In genomic region chr7:117411874-117412273, GRCm38 (mm10) we compare ENCODE assay signal across 19 mouse cellular contexts. TPM values are rescaled to one million over a fixed set of nuclear protein-coding genes. Genes with fewer than 3 reads are reported as not detected.
DNase-seq lines count a peak whose midpoint lies in the region; TF ChIP-seq lines count a peak whose summit lies in the region.
"Had no signal": no experiment of that assay in that cellular context is flagged by ENCODE, and none has a peak within 500 bp of the region (broad histone marks: within the 10 kb centered on the region; RNA-seq: fewer than 3 reads in every experiment).

No protein-coding gene starts in this region.

- TF ChIP-seq POLR2A in bone marrow macrophage, adult 2 months (IDR thresholded peaks at IDR 0.05; ENCODE audit: borderline replicate concordance, low read depth, low read length) = no peak

- no peak for TF ChIP-seq CTCF in gastrocnemius, adult 2 months (IDR thresholded peaks at IDR 0.05)
- TF ChIP-seq CTCF in bone marrow macrophage, adult 2 months (IDR thresholded peaks at IDR 0.05; ENCODE audit: low read depth, low read length) = no peak

- DNase-seq in gastrocnemius, adult 2 months = no peak
- DNase-seq in gastrocnemius, postnatal 10 days = no peak
- peak; percentile 32 for DNase-seq in lung, postnatal 36 days
- DNase-seq in lung, postnatal 10 days = no peak
- no peak for DNase-seq in testis, postnatal 14 days (ENCODE audit: low spot score)
- DNase-seq in embryo, embryonic 9.5 days (ENCODE audit: extremely low spot score) = no peak
- DNase-seq: cerebellum, adult 8-10 months; kidney, adult 11 months; liver had no signal

- intact Hi-C loops in gastrocnemius, adult 2 months (cut with DNase I) = no loop called here

- peak overlapping the region; percentile 94 for H3K27ac ChIP-seq in gastrocnemius, adult 2 months
- peak overlapping the region; percentile 6; the same call in 1 of the 2 replicates for H3K27ac ChIP-seq in bone marrow macrophage, adult 2 months (ENCODE audit: insufficient read depth, low read depth, low read length)
- H3K27ac ChIP-seq: hindbrain, embryonic 13.5 days; kidney, embryonic 15.5 days; left cerebral cortex, adult 2 months; liver, embryonic 15.5 days; macrophage; midbrain, embryonic 13.5 days; stomach, postnatal 0 days had no signal

- no peak overlapping the region for H3K4me3 ChIP-seq in gastrocnemius, adult 2 months
- no peak overlapping the region for H3K4me3 ChIP-seq in bone marrow macrophage, adult 2 months (ENCODE audit: insufficient read depth, low read length)
- H3K4me3 ChIP-seq: forebrain, embryonic 13.5 days; hindbrain, embryonic 13.5 days; kidney, embryonic 15.5 days; left cerebral cortex, adult 2 months; liver, embryonic 15.5 days; midbrain, embryonic 13.5 days had no signal

- peaks cover 43% of the 10 kb centered on the region for H3K4me1 ChIP-seq in bone marrow macrophage, adult 2 months (ENCODE audit: control insufficient read depth, insufficient read depth, low read length)
- H3K4me1 ChIP-seq: midbrain, embryonic 13.5 days had no signal

RNA-seq across cellular contexts. Expression of gene Xylt1, which starts 31.1 kb away (rescaled TPM):
- total RNA-seq in gastrocnemius, adult 2 months (2021) = 1 to 10 TPM; 5.5 to 9.5 TPM
- total RNA-seq in gastrocnemius, postnatal 10 days (2021) = 1 to 10 TPM; 6.9 to 8.6 TPM
- 9.6 and 10.5 TPM in 2 replicates for polyA plus RNA-seq in bone marrow macrophage, adult 2 months (2012; ENCODE audit: insufficient read depth, insufficient read length, missing spikeins)
- polyA plus RNA-seq: G1E had no signal
